In the genomic region with DNA sequence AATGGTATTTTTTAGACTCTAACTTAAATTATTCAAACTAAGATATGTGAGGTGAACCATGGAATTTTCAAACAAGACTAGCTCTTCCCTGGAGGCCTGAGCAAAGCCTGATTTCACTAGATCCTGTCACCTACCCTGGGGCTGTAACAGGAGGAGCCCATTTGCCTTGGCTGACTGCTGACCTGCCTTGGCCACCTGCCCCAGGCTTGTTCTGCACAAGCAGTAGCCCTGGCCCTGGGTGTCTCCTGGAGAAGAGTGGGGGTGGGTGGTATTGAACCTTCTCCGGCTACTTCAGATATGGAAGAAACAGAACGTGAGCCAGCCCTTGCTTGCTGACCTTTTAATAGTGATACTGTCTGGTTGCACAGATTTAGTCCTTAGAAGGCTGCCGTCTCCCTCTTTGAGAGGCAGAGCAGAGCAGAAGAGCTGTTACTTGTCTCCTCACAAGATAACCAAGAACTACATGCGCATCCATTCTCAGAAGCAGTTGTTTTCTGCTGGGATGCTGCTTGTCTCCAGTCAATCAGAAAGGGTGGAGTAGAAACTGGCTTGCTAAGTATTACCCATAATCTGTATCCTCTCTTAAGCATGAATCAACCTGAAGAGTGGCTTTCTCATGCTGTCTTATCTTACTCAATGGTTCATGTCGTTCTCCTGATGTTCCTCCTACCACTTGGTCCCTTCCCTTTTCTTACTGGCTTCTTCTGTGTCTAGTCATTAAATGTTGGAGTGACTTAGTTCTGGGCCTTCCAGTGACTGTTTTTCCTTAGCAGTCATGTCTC, we compare ENCODE assay signal across 8 mouse cellular contexts. TPM values are rescaled to one million over a fixed set of nuclear protein-coding genes. Genes with fewer than 3 reads are reported as not detected.
DNase-seq lines count a peak whose midpoint lies in the region; ATAC-seq lines count a peak whose summit lies in the region.

No protein-coding gene starts in this region.

- DNase-seq in ovary, postnatal 36 days (ENCODE audit: low spot score): peak; percentile 26
- DNase-seq in ovary, postnatal 10 days (ENCODE audit: low spot score): no peak
- peak; percentile 53 to 64 for DNase-seq in cerebellum, adult 18-20 months
- no peak for DNase-seq in embryo, embryonic 10 days (ENCODE audit: low spot score)
- DNase-seq in left cerebral cortex, adult 18-20 months (ENCODE audit: low spot score in 2 of 2): no peak
- DNase-seq in layer of hippocampus, postnatal 36 days: no peak

- ATAC-seq in granulocyte monocyte progenitor cell, adult 5-6 weeks (replicated peaks; ENCODE audit: poor library complexity, severe bottlenecking): peak; percentile 27; the same call in 1 of the 2 replicates
- peak; percentile 71 for ATAC-seq in megakaryocyte-erythroid progenitor cell, adult 5-6 weeks (replicated peaks; ENCODE audit: low FRiP score, low TSS enrichment, poor library complexity, severe bottlenecking)

RNA-seq across cellular contexts. Expression of a gene that starts 12.9 kb away (rescaled TPM):
- 36.6 and 44.6 TPM in 2 replicates for total RNA-seq in granulocyte monocyte progenitor cell, adult 5-6 weeks (2014; fragmentation: Nextera tagmentation)
- 26.7 and 39.9 TPM in 2 replicates for total RNA-seq in granulocyte monocyte progenitor cell, adult 5-6 weeks (2017)
- total RNA-seq in megakaryocyte-erythroid progenitor cell, adult 5-6 weeks (2014; fragmentation: Nextera tagmentation): 60.1 and 75.7 TPM in 2 replicates
- total RNA-seq in megakaryocyte-erythroid progenitor cell, adult 5-6 weeks (2017): 61.7 and 81.5 TPM in 2 replicates
- total RNA-seq in left cerebral cortex, adult 18-20 months (2021): 10 to 100 TPM; 44.9 to 50.8 TPM
- total RNA-seq in layer of hippocampus, postnatal 36 days (2021): 10 to 100 TPM; 42.0 to 44.4 TPM

RNA-seq across cellular contexts. Expression of a gene that starts 46.3 kb away (rescaled TPM):
- total RNA-seq in granulocyte monocyte progenitor cell, adult 5-6 weeks (2014; fragmentation: Nextera tagmentation): 0.21 and 1.5 TPM in 2 replicates
- 0.34 and 0.72 TPM in 2 replicates for total RNA-seq in granulocyte monocyte progenitor cell, adult 5-6 weeks (2017)
- total RNA-seq in megakaryocyte-erythroid progenitor cell, adult 5-6 weeks (2014; fragmentation: Nextera tagmentation): 2.7 and 15.3 TPM in 2 replicates
- 0.75 and 1.1 TPM in 2 replicates for total RNA-seq in megakaryocyte-erythroid progenitor cell, adult 5-6 weeks (2017)
- total RNA-seq in left cerebral cortex, adult 18-20 months (2021): 1 to 10 TPM; 1.9 to 2.3 TPM
- 1 to 10 TPM; 1.9 to 3.8 TPM for total RNA-seq in layer of hippocampus, postnatal 36 days (2021)

RNA-seq across cellular contexts. Expression of a gene that starts 48.2 kb away (rescaled TPM):
- total RNA-seq in granulocyte monocyte progenitor cell, adult 5-6 weeks (2014; fragmentation: Nextera tagmentation): 119 and 163 TPM in 2 replicates
- 91.6 and 103 TPM in 2 replicates for total RNA-seq in granulocyte monocyte progenitor cell, adult 5-6 weeks (2017)
- 62.0 and 80.6 TPM in 2 replicates for total RNA-seq in megakaryocyte-erythroid progenitor cell, adult 5-6 weeks (2014; fragmentation: Nextera tagmentation)
- 36.1 and 42.0 TPM in 2 replicates for total RNA-seq in megakaryocyte-erythroid progenitor cell, adult 5-6 weeks (2017)
- total RNA-seq in left cerebral cortex, adult 18-20 months (2021): 10 to 100 TPM; 10.6 to 12.7 TPM
- total RNA-seq in layer of hippocampus, postnatal 36 days (2021): 10 to 100 TPM in 1 of 2 experiments, 1 to 10 TPM in 1; 9.7 to 10.6 TPM

RNA-seq across cellular contexts. Expression of a gene that starts 56.3 kb away (rescaled TPM):
- total RNA-seq in granulocyte monocyte progenitor cell, adult 5-6 weeks (2014; fragmentation: Nextera tagmentation): 0.36 TPM in 1 of 2 replicates, not detected in the other
- total RNA-seq in granulocyte monocyte progenitor cell, adult 5-6 weeks (2017): 0.98 and 1.5 TPM in 2 replicates
- total RNA-seq in megakaryocyte-erythroid progenitor cell, adult 5-6 weeks (2014; fragmentation: Nextera tagmentation): 0.33 and 0.45 TPM in 2 replicates
- total RNA-seq in megakaryocyte-erythroid progenitor cell, adult 5-6 weeks (2017): 1.4 TPM in 2 replicates
- 10 to 100 TPM; 11.0 to 16.6 TPM for total RNA-seq in left cerebral cortex, adult 18-20 months (2021)
- total RNA-seq in layer of hippocampus, postnatal 36 days (2021): 10 to 100 TPM; 23.0 to 23.1 TPM

RNA-seq across cellular contexts. Expression of a gene that starts 59.1 kb away (rescaled TPM):
- 1.2 and 3.1 TPM in 2 replicates for total RNA-seq in granulocyte monocyte progenitor cell, adult 5-6 weeks (2014; fragmentation: Nextera tagmentation)
- total RNA-seq in granulocyte monocyte progenitor cell, adult 5-6 weeks (2017): 1.9 and 4.2 TPM in 2 replicates
- 0.98 and 2.6 TPM in 2 replicates for total RNA-seq in megakaryocyte-erythroid progenitor cell, adult 5-6 weeks (2014; fragmentation: Nextera tagmentation)
- total RNA-seq in megakaryocyte-erythroid progenitor cell, adult 5-6 weeks (2017): 2.1 and 4.7 TPM in 2 replicates
- 1 to 10 TPM; 7.3 to 7.8 TPM for total RNA-seq in left cerebral cortex, adult 18-20 months (2021)
- 1 to 10 TPM; 4.5 to 4.9 TPM for total RNA-seq in layer of hippocampus, postnatal 36 days (2021)

Comparison
In these comparisons a context has a peak if more than half of its experiments do, and no peak if none do; other contexts are left out.
1. DNase-seq: peak in ovary, postnatal 36 days (single experiment) and cerebellum, adult 18-20 months (2 of 2); none in ovary, postnatal 10 days (single experiment), embryo, embryonic 10 days (single experiment), left cerebral cortex, adult 18-20 months (0 of 2) and layer of hippocampus, postnatal 36 days (0 of 2).